Mouse (Mus musculus) neutrophil, adult 5-6 weeks (primary cell): ENCODE measurements at regions not wholly inside any gene's neighbourhood (a gene's known extent, or its start where the extent isn't known, plus 50 kb on each side); places are given as distances from the start of the nearest gene placed in this dataset.
"Not testable (repeated sequence)": the region's sequence is repeated elsewhere in the genome, so short reads cannot be mapped to it uniquely, and the experiment has no call there.

ENCODE experiments used
- ATAC-seq: fragments of 151-379, 151-347 bp; 2 replicates; pipeline ENCODE4 v1.8.0; 2017; ENCODE audit warnings: mild to moderate bottlenecking, moderate TSS enrichment; ENCODE audit not compliant: insufficient number of reproducible peaks, poor library complexity, low FRiP score, severe bottlenecking; ENCODE audit errors: extremely low read depth

DNA sequence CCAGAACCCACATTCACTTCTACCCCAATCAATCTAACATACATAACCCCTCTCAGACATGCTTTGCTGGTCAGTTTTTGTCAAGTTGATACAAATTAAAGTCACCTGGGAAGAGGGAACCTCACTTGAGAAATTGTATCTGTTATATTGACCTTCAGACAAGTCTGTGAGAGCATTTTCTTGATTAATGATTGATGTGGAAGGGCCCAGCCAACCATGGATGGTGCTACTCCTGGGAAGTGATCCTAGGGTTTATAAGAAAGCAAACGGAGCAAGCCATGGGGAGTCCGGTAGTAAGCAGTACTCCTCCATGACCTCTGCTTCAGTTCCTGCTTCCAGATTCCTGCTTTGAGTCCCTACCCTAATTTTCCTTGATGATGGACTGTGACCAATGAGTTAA, 116.6 kb upstream of the Tcerg1l start:
- no peak for ATAC-seq

DNA sequence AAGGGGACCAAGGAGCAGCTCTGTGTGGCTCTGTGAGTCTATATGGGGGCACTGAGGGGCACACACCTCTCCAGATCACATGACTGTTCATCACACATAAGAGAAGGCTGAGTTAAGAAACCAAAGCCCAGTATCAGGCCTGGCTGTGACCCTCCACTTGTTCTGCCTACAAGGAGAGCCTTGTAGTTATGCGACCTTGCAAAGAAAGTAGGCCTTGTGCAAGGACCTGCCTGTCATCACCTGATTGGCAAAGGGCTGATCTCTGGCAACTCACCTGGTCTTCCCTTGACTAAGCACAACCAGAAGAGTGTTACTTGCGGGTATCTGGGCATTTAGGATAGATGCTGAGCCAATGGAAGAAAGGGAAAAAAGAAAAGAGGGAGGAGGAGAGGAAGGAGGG, 107.7 kb upstream of the Tcerg1l start:
- ATAC-seq: no peak

DNA sequence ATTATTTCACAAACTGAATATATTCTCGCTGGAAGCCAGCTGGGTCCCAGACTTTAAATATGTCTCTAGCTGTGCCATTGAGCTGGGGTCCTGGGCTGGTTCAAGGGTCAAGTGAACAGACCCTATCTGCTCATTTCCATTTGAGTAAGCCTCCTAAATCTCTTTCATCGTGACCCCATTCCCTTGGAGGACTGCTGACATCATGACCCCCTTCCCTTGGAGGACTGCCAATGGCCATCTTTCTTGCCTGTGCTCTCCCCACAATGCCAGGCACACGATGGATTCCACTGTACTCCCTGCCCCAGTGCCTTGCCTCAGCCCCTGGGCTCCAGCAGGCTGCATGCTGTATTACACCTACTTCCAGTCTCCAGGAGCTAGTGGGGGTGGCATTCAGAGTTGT, 106.5 kb upstream of the Tcerg1l start:
- no peak for ATAC-seq

DNA sequence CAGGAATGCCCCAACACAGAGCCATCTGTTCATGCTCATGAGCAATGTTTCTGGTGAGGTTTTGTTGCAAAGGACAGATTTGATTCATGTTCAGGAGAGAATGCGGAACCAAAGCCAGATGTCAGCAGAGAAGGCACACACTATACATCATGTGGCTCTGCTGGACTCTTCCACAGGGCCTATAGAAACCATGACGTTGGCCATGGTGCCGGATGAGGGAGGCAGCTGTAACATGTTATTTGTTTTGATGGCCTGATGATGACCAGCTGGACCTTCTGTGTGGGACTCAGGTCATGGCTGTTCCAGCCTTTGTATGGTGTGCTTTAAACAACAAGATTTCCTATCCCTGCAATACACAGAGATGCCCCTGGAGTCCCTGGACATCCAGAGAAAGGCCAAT, 105.5 kb upstream of the Tcerg1l start:
- ATAC-seq: no peak

DNA sequence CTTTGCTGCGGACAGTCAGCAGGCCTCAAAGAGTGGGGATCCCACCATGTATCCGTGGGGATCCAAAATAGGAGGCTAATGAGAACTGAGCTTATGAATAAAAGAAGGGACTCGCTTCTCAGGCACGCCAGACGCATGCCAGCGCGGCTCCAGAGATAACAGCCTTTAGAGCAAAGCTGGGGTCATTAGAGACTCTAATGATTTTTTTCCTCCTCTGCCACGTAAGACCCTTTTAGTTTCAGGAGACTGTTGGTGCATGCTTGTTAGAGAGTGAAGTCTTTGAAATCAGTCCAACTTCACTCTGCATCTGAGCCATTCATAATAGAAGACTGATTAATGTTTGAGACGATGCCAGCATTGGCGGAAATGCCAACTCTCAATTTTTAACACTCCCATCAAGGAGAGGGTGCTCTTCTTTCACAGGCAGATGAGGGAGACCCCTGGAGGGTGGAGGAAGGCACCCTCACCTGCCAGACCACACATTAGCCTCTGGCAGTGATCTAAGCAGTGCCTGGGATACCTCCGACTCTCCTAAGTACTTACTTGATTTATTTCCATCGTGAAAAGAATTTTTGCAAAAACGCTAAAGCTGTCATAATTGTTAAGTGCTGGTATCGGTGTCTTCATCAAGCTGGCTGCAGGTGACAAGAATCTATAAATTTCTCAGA, 104.0 kb upstream of the Tcerg1l start:
- ATAC-seq: no peak

DNA sequence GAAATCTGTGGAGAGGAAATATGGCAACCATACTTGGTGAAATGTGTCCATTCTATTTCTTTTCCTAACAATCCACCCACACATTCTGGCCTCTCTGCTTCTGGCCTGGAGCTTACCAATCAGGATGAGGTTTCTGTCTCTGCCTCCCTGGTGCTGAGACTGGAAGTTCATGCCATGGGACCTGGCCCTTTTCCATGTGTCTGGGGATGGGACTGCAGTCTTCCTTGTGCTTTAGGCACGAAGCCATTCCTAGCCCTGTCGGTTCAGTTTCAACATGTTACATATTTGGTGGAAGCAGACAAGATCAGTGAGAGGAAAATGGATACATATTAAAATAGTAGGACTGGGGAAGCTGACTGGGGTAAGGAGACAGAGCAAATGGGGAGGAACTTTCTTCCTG, 100.2 kb upstream of the Tcerg1l start:
- no peak for ATAC-seq

DNA sequence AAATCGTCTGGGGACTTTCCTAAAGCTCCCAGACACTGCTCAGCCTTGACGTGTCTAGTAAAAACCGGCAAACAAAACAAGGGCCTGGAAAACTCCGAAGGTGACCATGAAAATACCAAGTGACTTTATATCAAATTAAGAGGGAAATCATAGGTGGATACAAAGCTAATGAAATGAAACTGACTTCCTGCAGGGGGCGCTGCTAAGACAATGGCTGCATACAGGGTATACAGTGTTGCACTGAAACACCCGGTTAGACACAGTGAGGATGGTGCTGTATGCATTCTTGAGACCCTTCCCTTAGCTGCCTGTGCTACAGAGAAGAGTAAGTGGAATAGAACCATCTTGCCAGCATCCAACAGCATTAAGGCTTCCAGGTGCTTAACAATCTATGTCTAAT, 99.7 kb upstream of the Tcerg1l start:
- ATAC-seq: no peak

DNA sequence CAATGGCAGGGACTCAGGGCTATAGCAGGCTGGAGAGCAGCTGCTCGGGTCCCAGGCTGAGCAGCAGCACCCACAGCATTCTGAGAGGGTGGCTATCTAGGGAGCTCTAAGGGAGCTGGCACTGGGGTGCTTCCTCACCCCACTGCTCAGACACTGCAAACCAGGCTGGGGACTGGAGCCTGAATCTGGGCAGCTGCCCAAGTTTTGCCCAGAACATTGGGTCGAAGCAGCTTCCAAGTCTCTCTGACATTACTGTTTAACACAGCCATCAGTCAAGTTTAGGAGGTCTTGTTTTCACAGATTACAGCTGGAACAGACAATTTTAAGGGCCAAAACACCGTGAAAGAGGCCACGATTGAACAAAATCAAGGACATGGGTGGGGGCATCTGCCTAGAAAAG, 96.1 kb upstream of the Tcerg1l start:
- ATAC-seq: no peak

DNA sequence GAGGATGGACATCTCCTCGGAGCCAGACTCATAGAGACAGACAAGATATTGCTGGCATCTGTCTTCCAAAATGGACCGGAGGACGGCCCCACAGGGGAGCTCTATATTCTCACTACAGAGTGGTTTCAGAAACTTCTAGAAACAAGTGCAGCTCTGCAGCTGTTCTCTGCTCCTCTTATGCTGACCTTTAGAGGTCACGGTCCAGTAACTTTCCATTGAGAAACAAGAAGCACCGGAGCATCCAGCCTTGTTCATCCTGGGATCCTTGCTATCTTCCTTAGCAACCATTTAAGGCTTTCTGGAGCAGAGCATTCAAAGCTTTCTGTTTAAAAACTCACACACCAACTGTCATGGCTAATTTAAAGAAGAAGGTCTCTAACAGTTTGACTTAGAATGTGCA, 94.7 kb upstream of the Tcerg1l start:
- no peak for ATAC-seq

DNA sequence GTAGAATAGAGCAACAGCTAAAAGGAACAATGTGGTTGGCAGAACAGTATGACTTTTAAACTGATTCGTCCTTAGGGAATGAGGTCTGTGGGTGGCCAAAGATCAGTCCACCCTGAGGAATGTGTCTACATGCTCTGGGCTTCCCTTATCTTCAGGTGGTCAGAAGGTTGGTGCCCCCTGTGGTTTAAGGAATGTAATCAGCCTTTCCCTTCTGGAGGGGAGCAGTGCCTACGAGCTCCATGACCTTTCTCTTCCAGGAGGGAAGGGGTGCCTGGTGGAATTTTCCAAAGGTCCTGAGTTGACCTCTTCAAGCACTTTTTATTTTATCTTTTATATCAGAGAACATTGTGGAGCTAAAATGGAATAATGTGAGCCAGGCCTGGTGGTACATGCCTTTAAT, 91.9 kb upstream of the Tcerg1l start:
- no peak for ATAC-seq

DNA sequence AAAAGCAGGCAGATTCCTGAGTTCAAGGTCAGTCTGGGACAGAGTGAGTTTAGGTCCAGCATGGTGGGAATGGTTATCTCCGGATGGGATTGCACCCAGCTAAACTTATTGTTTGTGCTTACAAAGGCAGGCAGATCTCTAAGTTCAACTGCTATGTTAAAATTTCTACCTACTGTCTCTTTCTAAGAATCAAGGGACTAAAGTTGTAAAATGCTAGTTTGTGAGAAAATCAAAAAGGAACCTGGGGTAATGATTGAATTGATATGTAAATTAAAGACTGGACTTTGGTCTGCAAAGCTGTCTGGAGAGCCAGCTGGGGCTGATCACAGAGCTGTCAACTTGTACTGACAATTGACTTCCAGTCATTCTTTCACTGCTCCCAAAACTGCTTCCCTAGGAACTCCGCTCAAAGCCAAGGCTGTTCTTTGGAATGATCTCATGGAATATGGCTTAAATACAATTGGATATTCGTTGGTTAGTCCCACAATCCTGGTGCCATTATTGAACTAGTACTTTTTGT, 90.7 kb upstream of the Tcerg1l start:
- no peak for ATAC-seq

DNA sequence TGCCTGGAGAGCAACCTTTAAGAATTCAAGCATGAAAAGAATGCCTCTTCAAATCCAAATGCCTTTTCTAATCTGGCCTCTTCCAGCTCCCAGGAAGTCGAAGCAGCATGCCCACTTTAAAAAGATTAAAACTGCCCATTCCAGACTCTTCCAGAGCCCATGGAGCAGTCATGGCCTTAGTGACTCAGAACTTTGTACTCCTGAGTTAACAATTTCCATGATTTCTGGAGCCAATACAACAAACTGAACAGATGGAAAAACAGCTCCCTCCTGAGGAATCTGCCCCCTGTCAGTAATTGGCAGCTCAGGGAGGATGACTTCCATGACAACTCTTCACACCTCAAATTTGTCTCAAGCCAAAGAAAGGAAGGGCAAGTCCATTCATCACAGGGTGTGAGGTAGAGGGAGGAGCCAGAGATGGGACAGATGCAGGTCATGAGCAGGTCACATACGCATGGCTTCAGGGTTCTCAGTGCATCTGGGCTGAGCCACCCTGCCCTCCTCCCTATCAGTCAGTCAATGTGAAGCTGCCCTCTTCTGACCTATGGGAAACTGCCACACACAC, 75.4 kb upstream of the Tcerg1l start:
- ATAC-seq: no peak

DNA sequence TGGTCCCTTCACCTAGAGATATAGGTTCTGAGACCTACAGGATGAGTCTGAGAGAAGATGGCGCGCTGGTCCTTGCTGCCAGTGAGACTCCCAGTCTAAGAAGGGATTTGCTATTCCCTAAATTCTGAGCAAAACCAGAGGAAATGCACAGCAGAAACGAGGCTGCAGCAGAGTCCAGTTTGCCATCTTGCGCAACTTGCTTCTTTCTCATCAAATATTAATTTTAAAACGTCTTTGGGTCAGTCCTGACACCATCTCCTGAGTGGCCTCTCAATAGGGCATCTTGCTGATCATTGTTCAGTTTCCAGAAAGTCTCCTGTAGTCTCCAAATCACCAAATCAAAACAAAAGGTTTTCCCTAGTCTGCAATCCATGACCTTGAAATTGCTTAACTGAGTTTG, 74.8 kb upstream of the Tcerg1l start:
- no peak for ATAC-seq

DNA sequence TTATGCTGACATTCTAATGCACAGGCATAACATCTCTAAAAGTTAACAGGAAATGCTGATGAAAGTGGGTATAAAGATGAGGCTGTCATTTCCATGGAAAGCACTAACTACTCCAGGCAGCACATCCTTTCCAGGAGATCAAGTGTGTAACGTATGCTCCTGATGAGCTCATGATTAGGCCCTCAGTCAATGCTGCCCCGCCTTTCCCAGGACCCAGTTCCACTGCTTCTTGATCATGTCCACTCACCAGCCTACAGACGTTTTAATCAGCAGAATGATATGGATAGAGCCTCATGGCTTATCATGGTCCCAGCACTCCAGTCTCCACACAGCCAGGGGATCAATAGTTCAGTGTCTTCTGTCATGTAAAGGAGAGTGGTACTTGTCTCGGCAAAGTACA, 71.7 kb upstream of the Tcerg1l start:
- no peak for ATAC-seq

DNA sequence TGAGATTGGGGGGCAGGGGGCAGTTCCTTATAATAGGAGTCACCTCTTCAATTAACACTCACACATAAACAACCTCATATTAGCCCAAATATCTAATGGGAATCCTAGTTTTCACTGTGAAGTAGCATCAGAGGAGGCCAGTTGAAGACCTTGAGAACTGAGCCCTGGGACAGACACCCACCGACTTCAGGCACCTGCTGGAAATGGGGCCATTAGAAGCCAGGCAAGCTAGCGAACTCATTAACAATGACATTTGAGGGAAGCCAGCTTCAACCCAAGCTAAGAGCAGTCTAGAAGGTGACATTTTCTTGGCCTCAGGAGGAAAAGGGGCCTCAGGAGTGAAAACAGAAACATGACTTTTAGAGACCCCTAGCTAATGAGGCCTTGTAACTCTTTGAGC, 70.9 kb upstream of the Tcerg1l start:
- no peak for ATAC-seq

DNA sequence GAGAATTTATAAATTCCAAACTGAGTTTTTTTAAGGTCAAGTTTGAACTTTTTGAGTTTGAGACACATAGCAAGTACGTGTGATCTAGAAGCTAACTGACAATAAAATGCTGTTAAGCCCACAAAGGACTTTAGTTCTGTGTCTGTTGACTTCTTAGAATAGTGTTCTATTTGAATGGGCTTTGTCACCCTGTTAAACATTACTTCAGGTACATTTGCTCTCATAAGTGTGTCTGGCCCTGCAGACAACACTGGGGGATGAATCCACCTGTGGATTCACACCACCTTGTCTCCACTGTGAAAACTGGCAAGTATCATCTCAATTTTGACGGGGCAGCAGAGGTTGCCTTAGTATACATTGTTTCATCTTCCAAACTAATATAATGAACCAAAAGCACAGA, 70.5 kb upstream of the Tcerg1l start:
- ATAC-seq: no peak

DNA sequence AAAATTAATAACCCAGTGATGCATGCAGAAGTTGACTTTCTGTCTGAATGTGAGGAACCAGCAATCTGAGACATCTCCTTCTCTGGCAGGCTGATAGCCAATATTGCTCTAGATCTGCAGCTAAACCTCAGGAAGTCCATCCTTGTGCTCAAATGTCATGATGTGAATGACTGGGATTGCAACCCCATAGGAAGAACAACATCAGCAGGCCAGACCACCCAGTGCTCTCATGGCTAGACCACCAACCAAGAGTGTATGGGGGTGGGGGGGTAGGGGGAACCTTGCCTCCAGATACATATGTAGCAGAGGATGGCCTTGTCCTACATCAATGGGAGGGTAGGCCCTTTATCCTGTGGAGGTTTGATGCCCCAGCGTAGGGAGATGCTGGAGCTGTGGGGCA, 69.9 kb upstream of the Tcerg1l start:
- no peak for ATAC-seq

DNA sequence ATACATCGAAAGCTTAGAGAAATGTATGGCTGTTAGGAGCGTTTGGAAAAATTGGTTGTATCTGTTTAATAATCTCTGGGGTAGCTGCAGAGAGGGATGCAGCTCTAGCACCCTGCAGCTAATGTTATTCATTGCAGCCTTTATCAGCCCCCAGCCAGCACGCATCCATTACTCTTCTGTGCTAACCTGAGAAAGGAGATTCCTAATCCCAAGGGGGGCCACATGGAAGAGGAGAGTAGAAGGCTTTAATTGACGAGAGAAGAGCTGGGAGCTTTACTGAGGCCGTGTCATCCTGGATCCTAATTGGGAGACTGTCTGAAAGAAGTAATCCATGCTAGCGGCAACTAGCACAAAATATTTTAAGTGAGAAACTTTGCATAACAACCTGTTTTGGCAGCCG, 60.4 kb upstream of the Tcerg1l start:
- no peak for ATAC-seq

DNA sequence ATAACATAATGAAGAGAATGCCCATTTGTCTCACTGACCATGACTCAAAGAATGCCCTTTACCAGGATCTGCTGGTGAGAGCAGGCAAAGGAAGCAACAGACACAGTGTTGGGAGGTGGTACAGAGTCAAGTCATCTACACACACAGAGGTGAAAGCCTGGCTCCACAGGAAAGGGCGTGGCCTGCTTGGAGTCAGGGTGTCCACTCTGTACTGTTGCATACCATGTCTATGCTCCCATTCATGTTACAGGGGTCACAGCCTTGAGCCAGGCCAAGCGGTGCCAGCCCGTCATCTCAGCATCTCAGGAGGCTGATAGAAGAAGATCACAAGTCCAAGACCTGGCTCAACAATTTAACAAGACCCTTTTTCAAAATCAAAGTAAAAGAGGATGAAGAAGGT, 57.8 kb upstream of the Tcerg1l start:
- ATAC-seq: no peak

DNA sequence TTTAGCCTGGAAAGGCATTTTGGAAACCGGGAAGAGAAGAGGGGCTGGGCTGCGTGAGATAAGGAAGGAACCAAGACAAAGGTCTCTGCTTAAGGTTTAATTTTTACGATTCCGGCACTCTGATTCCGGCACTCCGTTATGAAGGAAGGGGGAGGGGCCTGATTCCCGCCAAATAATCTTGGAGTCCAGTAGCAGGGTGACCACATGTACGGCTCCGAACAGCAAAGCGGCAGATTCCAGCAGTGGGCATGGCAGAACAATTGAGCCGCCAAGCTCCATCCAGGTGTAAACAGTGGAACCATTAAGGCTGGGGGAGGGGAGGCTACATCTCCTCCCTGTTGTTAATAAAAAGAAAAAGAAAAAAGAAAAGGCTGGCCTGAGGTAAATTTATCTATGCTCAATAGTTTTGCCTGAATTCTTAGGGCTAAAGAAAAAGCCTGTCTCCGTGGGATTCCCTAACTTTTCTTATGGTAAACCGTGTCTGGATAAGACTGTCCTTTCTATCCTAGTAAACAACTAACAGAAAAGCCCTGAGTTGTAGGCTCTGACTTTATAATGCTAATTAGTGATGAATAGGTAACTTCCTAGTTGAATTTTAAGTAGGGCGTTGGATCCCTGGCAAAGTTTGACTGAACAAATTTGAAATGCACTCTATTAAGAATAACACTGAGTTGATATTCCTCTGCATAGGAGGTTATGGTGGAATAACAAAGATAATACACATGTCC, 57.1 kb upstream of the Tcerg1l start:
- ATAC-seq: not testable (repeated sequence)
